Mouse (Mus musculus) olfactory bulb, adult 2 months (tissue): ENCODE data around the gene Ociad2.

ENCODE experiments used
- CTCF ChIP-seq: fragments of 200-500 bp; IDR thresholded peaks from 2 replicates; pipeline ENCODE4 v1.5.1; 2012; ENCODE audit warnings: low read depth, mild to moderate bottlenecking, low read length, moderate library complexity; ENCODE audit not compliant: insufficient read depth
- POLR2A ChIP-seq: fragments of 200-500 bp; IDR thresholded peaks from 2 replicates; pipeline ENCODE4 v1.6.1; 2012; ENCODE audit warnings: mild to moderate bottlenecking, low read depth, low read length, moderate library complexity; ENCODE audit not compliant: insufficient read depth

- TF ChIP-seq POLR2A (no peak), CTCF (no peak)
Measured at GRCm38 (mm10) chr5:73376491-73376890, 35.7 kb upstream of the Ociad2 start.
